Mouse (Mus musculus) C2C12 (cell line): ENCODE measurements at regions not wholly inside any gene's neighbourhood (a gene's known extent, or its start where the extent isn't known, plus 50 kb on each side); places are given as distances from the start of the nearest gene placed in this dataset.

Experiments
- H3K27me3 ChIP-seq: one replicate; pipeline ENCODE4 v1.6.1; 2011; ENCODE audit not compliant: control insufficient read depth, insufficient read depth, insufficient read length
- H3K36me3 ChIP-seq: one replicate; pipeline ENCODE4 v1.6.1; 2011; ENCODE audit not compliant: control insufficient read depth, insufficient read depth
- H3K4me3 ChIP-seq: one replicate; pipeline ENCODE4 v1.5.1; 2011; ENCODE audit warnings: mild to moderate bottlenecking, control low read depth; ENCODE audit not compliant: poor library complexity, insufficient read depth, severe bottlenecking
- H3K79me2 ChIP-seq: one replicate; pipeline ENCODE4 v1.6.1; 2011; ENCODE audit not compliant: control insufficient read depth, insufficient read depth
- H3K79me3 ChIP-seq: one replicate; pipeline ENCODE4 v1.6.1; 2011; ENCODE audit warnings: low read depth, control low read depth
- H3ac ChIP-seq: one replicate; pipeline ENCODE3; 2011; ENCODE audit warnings: low read depth; ENCODE audit not compliant: control insufficient read depth, insufficient read length
- CEBPB ChIP-seq: IDR thresholded peaks from one replicate; pipeline ENCODE4 v1.6.1; 2011; ENCODE audit warnings: low read depth, mild to moderate bottlenecking, control low read depth, moderate library complexity
- CTCF ChIP-seq: IDR thresholded peaks from one replicate; pipeline ENCODE4 v1.5.1; 2011; ENCODE audit not compliant: control insufficient read depth, insufficient read depth, insufficient read length
- FOSL1 ChIP-seq: IDR thresholded peaks from one replicate; pipeline ENCODE4 v1.8.0; 2011; ENCODE audit warnings: mild to moderate bottlenecking, low read length; ENCODE audit not compliant: poor library complexity, insufficient read depth, severe bottlenecking
- MAX ChIP-seq: IDR thresholded peaks from one replicate; pipeline ENCODE4 v1.6.1; 2011; ENCODE audit warnings: mild to moderate bottlenecking, control low read depth
- MYOD1 ChIP-seq: IDR thresholded peaks from one replicate; pipeline ENCODE4 v1.6.1; 2011; ENCODE audit warnings: low read depth; ENCODE audit not compliant: control insufficient read depth, insufficient read length
- MYOG ChIP-seq: IDR thresholded peaks from one replicate; pipeline ENCODE4 v1.6.1; 2011; ENCODE audit not compliant: control insufficient read depth, insufficient read length; ENCODE audit errors: extremely low read depth
- USF1 ChIP-seq: IDR thresholded peaks from one replicate; pipeline ENCODE4 v1.6.1; 2011; ENCODE audit warnings: low read depth, mild to moderate bottlenecking, control low read depth, moderate library complexity

DNA sequence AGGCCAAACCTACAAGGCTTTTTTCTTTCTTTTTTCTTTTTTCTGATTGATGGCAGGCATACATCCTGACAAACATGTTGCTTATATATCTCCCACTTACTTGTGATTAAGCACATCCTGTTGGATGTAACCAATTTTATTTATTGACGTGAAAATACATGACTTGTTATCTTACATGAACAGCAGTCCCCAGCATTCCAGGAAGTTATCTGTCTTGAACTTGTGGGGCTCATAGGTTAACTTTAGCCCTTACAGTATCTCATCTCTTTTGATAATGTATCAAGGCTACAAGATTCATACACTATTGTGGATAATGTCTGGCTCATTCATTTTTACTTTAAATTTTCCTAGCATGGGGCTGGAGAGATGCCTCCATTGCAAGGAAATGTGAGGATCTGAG, 852.0 kb upstream of the Agtr1b start:
- H3K27me3 ChIP-seq = no peaks in the 10 kb centered on the region
- no peak overlapping the region for H3K4me3 ChIP-seq
- H3ac ChIP-seq = no peak overlapping the region
- H3K79me3 ChIP-seq = no peaks in the 10 kb centered on the region
- no peaks in the 10 kb centered on the region for H3K36me3 ChIP-seq
- TF ChIP-seq USF1 (no peak), CTCF (no peak), MYOD1 (no peak), MAX (no peak), FOSL1 (no peak), MYOG (no peak), CEBPB (no peak)
- no peaks in the 10 kb centered on the region for H3K79me2 ChIP-seq

DNA sequence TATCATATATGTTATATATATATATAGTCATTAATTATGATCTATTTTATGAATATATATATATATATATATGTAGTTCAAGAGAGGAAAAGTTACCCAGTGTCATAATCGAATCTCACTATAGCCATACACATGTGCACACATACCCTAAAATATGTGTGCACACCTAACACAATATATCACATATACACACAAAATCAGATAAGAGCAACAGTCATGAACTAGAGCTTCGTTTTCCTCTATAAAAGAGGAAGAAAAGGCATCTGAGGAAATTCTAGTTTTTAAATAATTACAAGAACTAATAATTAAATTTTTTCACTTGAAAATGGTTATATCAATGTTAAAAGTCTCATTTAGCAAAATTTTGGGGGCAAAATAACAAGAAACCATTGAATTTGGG, 835.3 kb upstream of the Tbl1xr1 start:
- TF ChIP-seq CTCF = no peak
- no peak for TF ChIP-seq FOSL1
- TF ChIP-seq MYOD1 = no peak
- TF ChIP-seq MYOG = no peak
- TF ChIP-seq CEBPB = no peak
- TF ChIP-seq USF1 = no peak
- TF ChIP-seq MAX = no peak
- Histone ChIP-seq H3K79me2 (no peaks in the 10 kb centered on the region), H3ac (no peak overlapping the region), H3K36me3 (no peaks in the 10 kb centered on the region), H3K27me3 (no peaks in the 10 kb centered on the region), H3K79me3 (no peaks in the 10 kb centered on the region), H3K4me3 (no peak overlapping the region)

DNA sequence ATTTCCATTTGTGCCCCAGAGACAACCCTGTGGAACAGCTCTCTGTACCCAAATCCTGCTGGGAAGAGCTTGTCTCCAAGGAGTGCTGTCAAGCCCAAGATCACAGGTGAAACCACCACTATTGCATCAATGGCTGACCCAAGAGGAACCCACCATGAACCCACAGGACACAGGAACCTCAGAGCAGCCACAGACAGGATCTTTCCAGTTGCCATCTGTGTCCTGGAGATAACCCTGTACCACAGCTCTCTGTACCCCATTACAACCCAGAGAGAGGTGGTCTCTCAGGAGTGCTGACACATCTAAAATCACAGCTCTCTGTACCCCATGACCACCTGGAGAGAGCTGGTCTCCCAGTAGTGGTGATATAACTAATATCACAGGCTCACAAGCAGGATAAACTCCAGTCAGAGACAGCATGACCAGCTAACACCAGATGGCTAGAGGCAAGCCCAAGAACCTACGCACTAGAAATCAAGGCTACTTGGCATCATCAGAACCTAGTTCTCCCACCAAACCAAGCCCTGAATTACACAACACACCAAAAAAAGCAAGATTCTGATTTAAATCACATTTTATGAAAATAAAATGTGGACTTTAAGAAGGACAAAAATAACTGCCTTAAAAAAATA, 820.2 kb upstream of the Tbl1xr1 start:
- no peak overlapping the region for H3ac ChIP-seq
- no peaks in the 10 kb centered on the region for H3K36me3 ChIP-seq
- H3K27me3 ChIP-seq = no peaks in the 10 kb centered on the region
- TF ChIP-seq MAX (no peak), MYOG (no peak), CEBPB (no peak), CTCF (no peak), FOSL1 (no peak), USF1 (no peak), MYOD1 (no peak)
- H3K4me3 ChIP-seq = no peak overlapping the region
- H3K79me2 ChIP-seq = no peaks in the 10 kb centered on the region
- no peaks in the 10 kb centered on the region for H3K79me3 ChIP-seq

DNA sequence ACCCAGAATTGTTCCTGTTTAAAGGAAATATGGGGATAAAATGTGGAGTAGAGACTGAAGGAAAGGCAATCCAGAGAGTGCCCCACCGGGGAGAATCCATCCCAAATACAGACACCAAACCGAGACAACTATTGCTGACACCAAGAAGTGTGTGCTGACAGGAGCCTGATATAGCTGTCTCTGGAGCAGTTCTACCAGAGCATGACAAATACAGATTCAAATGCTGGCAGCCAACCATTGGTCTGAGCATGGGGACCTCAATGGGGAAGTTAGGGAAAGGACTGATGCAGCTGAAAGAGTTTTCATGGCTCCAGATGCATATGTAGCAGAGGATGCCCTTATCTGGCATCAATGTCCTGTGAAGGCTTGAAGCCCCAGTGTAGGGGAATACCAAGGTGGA, 813.1 kb upstream of the Tbl1xr1 start:
- Histone ChIP-seq H3K4me3 (no peak overlapping the region), H3K79me3 (no peaks in the 10 kb centered on the region), H3K36me3 (no peaks in the 10 kb centered on the region), H3K27me3 (no peaks in the 10 kb centered on the region), H3K79me2 (no peaks in the 10 kb centered on the region), H3ac (no peak overlapping the region)
- TF ChIP-seq USF1 (no peak), CEBPB (no peak), FOSL1 (no peak), MYOD1 (no peak), CTCF (no peak), MYOG (no peak), MAX (no peak)

DNA sequence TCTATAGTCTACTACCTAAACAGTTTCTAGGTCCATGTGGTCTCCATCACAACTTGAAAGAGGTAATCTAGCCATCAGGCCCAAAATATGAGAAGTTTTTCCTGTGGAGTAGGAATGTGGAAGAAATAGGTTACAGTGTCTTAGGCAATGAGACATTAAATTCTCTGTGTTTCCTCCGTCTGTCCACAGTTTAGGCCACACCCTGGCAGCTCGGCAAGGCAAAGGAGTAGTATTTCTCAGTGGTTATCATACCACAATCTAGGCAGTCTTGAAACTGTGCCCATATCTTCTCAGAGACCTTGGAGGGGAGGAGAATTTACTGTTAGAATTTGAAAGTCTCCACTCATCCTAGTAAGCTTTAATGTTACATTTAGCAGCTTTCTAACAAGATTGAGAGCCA, 811.0 kb upstream of the Tbl1xr1 start:
- TF ChIP-seq MYOD1 = no peak
- no peak for TF ChIP-seq MYOG
- no peak for TF ChIP-seq CTCF
- no peak for TF ChIP-seq MAX
- TF ChIP-seq CEBPB = no peak
- no peak for TF ChIP-seq FOSL1
- no peak for TF ChIP-seq USF1
- Histone ChIP-seq H3ac (no peak overlapping the region), H3K4me3 (no peak overlapping the region), H3K27me3 (no peaks in the 10 kb centered on the region), H3K79me3 (no peaks in the 10 kb centered on the region), H3K36me3 (no peaks in the 10 kb centered on the region), H3K79me2 (no peaks in the 10 kb centered on the region)
